Mouse (Mus musculus): Measurements from ENCODE around the gene Stx1b.
A peak's percentile ranks its signal among the peaks of the same experiment; 100 is the strongest.

DNA sequence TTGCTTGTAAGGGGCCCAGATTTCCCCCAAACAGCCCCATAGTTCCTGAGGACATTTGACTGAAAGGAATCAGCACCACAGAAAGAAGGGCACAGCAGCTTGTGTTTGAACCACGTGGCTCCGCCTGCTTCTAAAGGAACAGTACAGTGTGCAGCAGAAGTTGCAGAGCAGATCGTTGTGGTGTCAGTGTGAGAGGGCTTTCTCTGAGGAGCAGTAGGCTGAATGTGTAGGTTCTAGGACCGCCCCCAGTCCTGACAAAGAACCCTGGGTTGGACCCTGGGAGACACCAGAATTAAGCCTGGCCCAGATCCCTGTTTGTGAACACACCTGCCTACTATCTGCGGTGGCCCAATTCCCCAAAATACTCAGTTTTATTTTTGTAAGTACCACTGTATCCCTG lies 53.1 kb downstream of the Stx1b start:
- TF ChIP-seq SIN3A (IDR thresholded peaks at IDR 0.05; ENCODE audit: low read length) (no peak), GATA1 (IDR thresholded peaks at IDR 0.05; ENCODE audit: low read depth, low read length) (no peak), CTCF (IDR thresholded peaks at IDR 0.05 in 2 of 3, conservative IDR thresholded peaks at IDR 0.05 in 1 of 3; ENCODE audit: control insufficient read depth in 1 of 3, insufficient read depth in 1 of 3, low read depth in 2 of 3, low read length in 3 of 3, poor library complexity in 1 of 3, severe bottlenecking in 1 of 3) (no peak), USF1 (IDR thresholded peaks at IDR 0.05; ENCODE audit: low read depth, low read length) (peak; percentile 66), MYC (IDR thresholded peaks at IDR 0.05; ENCODE audit: low read depth, low read length) (peak; percentile 72; the same call in 1 of the 2 replicates), NELFE (IDR thresholded peaks at IDR 0.05; ENCODE audit: low read depth, low read length) (no peak), ZC3H11A (IDR thresholded peaks at IDR 0.05; ENCODE audit: low read depth, low read length) (no peak), MEF2A (IDR thresholded peaks at IDR 0.05; ENCODE audit: extremely low read depth, insufficient replicate concordance, low read depth, low read length, poor library complexity, severe bottlenecking) (no peak), USF2 (IDR thresholded peaks at IDR 0.05; ENCODE audit: borderline replicate concordance in 1 of 2, insufficient read depth in 1 of 2, low read depth in 1 of 2, low read length in 2 of 2) (no peak)

Measured in MEL (cell line).